Mouse (Mus musculus) erythroblast, embryonic 14.5 days (primary cell): ENCODE measurements around the gene Gm11273.

Source experiments
- GATA1 ChIP-seq: IDR thresholded peaks from 2 replicates; pipeline ENCODE4 v1.6.1; 2012; ENCODE audit warnings: low read length, inconsistent platforms, mixed read lengths
- TAL1 ChIP-seq: IDR thresholded peaks from 3 replicates; pipeline ENCODE4 v1.6.1; 2012; ENCODE audit warnings: low read length, inconsistent platforms, mixed read lengths

DNA sequence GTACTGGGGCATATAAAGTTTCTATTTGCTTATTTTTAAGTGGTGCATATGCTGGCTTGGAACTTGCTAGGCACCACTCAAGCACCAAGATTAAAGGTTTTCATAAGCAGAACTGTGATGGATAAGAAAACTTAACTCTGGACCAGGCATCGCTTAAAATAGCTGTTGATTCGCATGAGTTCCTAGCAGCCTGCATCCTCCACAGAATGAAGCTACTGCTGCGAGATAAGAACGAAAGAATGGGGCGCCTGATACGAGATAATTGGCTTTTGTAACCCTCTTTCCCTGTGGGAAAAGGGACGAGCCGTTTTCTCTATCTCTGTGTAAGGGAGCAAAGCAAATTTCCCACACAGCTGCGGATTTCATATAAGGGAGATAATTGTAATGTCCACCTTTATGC, 32.1 kb downstream of the Gm11273 start:
- TF ChIP-seq TAL1 (no peak), GATA1 (no peak; the same call in 1 of the 2 replicates)
